In genomic region chr19:5636571-5637041, GRCm38 (mm10) we compare ENCODE assay signal across 7 mouse cellular contexts. TPM values are rescaled to one million over a fixed set of nuclear protein-coding genes. Genes with fewer than 3 reads are reported as not detected.
DNase-seq lines count a peak whose midpoint lies in the region; ATAC-seq and TF ChIP-seq lines count a peak whose summit lies in the region.

No protein-coding gene starts in this region.

- in situ Hi-C loops in ES-E14 (cut with MboI; ENCODE audit: low sequenced_read_pairs in 2 of 2, unreplicated experiment in 2 of 2) = no loop called here

- H3K4me1 ChIP-seq in ES-E14 (ENCODE audit: control insufficient read depth in 2 of 2, insufficient read depth in 2 of 2, low read length in 2 of 2, poor library complexity in 1 of 2) = peaks cover 0 to 10% of the 10 kb centered on the region in 2 experiments; a peak in 1 of 4 replicates
- peaks cover 12% of the 10 kb centered on the region for H3K4me1 ChIP-seq in kidney, embryonic 14.5 days (ENCODE audit: control insufficient read depth, insufficient read depth, low read length)

- H3K4me2 ChIP-seq in kidney, embryonic 14.5 days (replicated peaks; ENCODE audit: low read depth, low read length) = peak overlapping the region; percentile 87

- no peaks in the 10 kb centered on the region for H3K27me3 ChIP-seq in kidney, embryonic 14.5 days (ENCODE audit: control insufficient read depth, insufficient read depth, low read length)

- peaks cover 6% of the 10 kb centered on the region for H3K36me3 ChIP-seq in ES-E14 (ENCODE audit: control insufficient read depth, insufficient read depth, low read length, poor library complexity, severe bottlenecking)
- H3K36me3 ChIP-seq in kidney, embryonic 14.5 days (ENCODE audit: control insufficient read depth, insufficient read depth, low read length) = peaks cover 26% of the 10 kb centered on the region

- peak overlapping the region; percentile 48; the same call in 1 of the 2 replicates for H3K27ac ChIP-seq in ES-E14 (ENCODE audit: insufficient read depth, low read depth, low read length, poor library complexity, severe bottlenecking)
- H3K27ac ChIP-seq in kidney, embryonic 14.5 days (ENCODE audit: low read depth, low read length) = peak overlapping the region; percentile 86

- 38% methylated on average over 12 of the region's 12 CpGs for WGBS in kidney, embryonic 14.5 days

- H3K9me3 ChIP-seq in ES-E14 (ENCODE audit: control insufficient read depth, insufficient read depth, low read depth, low read length) = no peaks in the 10 kb centered on the region
- no peaks in the 10 kb centered on the region for H3K9me3 ChIP-seq in kidney, embryonic 14.5 days (ENCODE audit: control insufficient read depth, low read length)

- H3K9ac ChIP-seq in ES-E14 (ENCODE audit: insufficient read depth, low read depth, low read length, poor library complexity, severe bottlenecking) = peak overlapping the region; percentile 90
- H3K9ac ChIP-seq in kidney, embryonic 14.5 days (ENCODE audit: low read depth, low read length) = peak overlapping the region; percentile 76

- H3K4me3 ChIP-seq in ES-E14 (ENCODE audit: insufficient read depth in 1 of 2, low read depth in 1 of 2, low read length in 2 of 2, poor library complexity in 1 of 2, severe bottlenecking in 1 of 2) = peak overlapping the region; percentile 75 to 79
- peak overlapping the region; percentile 70 for H3K4me3 ChIP-seq in kidney, embryonic 14.5 days (ENCODE audit: low read length)

- peak; percentile 30 for ATAC-seq in CD4-positive, CD25-positive, alpha-beta regulatory T cell, adult 4 months
- peak; percentile 9; the same call in 1 of the 2 replicates for ATAC-seq in granulocyte monocyte progenitor cell, adult 5-6 weeks (replicated peaks; ENCODE audit: poor library complexity, severe bottlenecking)
- no peak for ATAC-seq in kidney, embryonic 14.5 days (ENCODE audit: low FRiP score, low TSS enrichment)

- no peak for DNase-seq in ES-E14 (ENCODE audit: low read depth, low spot score)
- peak; percentile 36 for DNase-seq in lung, postnatal 25 days (ENCODE audit: low spot score)
- peak; percentile 48 for DNase-seq in telencephalon, adult 2 months (ENCODE audit: low read depth, low spot score)
- DNase-seq in thymus, postnatal 25 days = no peak

TF ChIP-seq in ES-E14, 5 proteins besides CTCF, POLR2A, EP300 and RAD21:
- TF ChIP-seq ZC3H11A (IDR thresholded peaks at IDR 0.05; ENCODE audit: borderline replicate concordance, low read depth, low read length) (no peak), CHD2 (IDR thresholded peaks at IDR 0.05; ENCODE audit: low read depth, low read length) (no peak), MAFK (IDR thresholded peaks at IDR 0.05; ENCODE audit: insufficient read depth, low read depth, low read length) (no peak)

RNA-seq across cellular contexts. Expression of gene Rela, which starts 0.7 kb away (rescaled TPM):
- polyA plus RNA-seq in CD4-positive, CD25-positive, alpha-beta regulatory T cell, adult 4 months (2017; shearing (Covaris generic)) = 100 to 1,000 TPM; 111 to 174 TPM
- total RNA-seq in ES-E14 (2012; rRNA removed) = 9.7 and 12.1 TPM in 2 replicates
- 37.1 and 46.4 TPM in 2 replicates for total RNA-seq in granulocyte monocyte progenitor cell, adult 5-6 weeks (2014; fragmentation: Nextera tagmentation)
- 25.4 and 31.7 TPM in 2 replicates for total RNA-seq in granulocyte monocyte progenitor cell, adult 5-6 weeks (2017)
- polyA plus RNA-seq in kidney, embryonic 14.5 days (2014; fragmentation: Nextera tagmentation; extraction: Ambion mirVana) = 42.4 and 49.8 TPM in 2 replicates

RNA-seq across cellular contexts. Expression of gene Kat5, which starts 26.6 kb away (rescaled TPM):
- polyA plus RNA-seq in CD4-positive, CD25-positive, alpha-beta regulatory T cell, adult 4 months (2017; shearing (Covaris generic)) = 10 to 100 TPM; 38.8 to 84.9 TPM
- total RNA-seq in ES-E14 (2012; rRNA removed) = 52.2 and 75.6 TPM in 2 replicates
- 27.9 and 52.2 TPM in 2 replicates for total RNA-seq in granulocyte monocyte progenitor cell, adult 5-6 weeks (2014; fragmentation: Nextera tagmentation)
- total RNA-seq in granulocyte monocyte progenitor cell, adult 5-6 weeks (2017) = 60.2 and 82.3 TPM in 2 replicates
- 31.5 and 36.0 TPM in 2 replicates for polyA plus RNA-seq in kidney, embryonic 14.5 days (2014; fragmentation: Nextera tagmentation; extraction: Ambion mirVana)

RNA-seq across cellular contexts. Expression of gene Sipa1, which starts 26.9 kb away (rescaled TPM):
- 10 to 100 TPM; 19.0 to 25.6 TPM for polyA plus RNA-seq in CD4-positive, CD25-positive, alpha-beta regulatory T cell, adult 4 months (2017; shearing (Covaris generic))
- total RNA-seq in ES-E14 (2012; rRNA removed) = 10.5 and 14.5 TPM in 2 replicates
- 56.8 and 65.9 TPM in 2 replicates for total RNA-seq in granulocyte monocyte progenitor cell, adult 5-6 weeks (2014; fragmentation: Nextera tagmentation)
- 17.3 and 20.8 TPM in 2 replicates for total RNA-seq in granulocyte monocyte progenitor cell, adult 5-6 weeks (2017)
- polyA plus RNA-seq in kidney, embryonic 14.5 days (2014; fragmentation: Nextera tagmentation; extraction: Ambion mirVana) = 17.4 and 26.8 TPM in 2 replicates

RNA-seq across cellular contexts. Expression of gene Rnaseh2c, which starts 34.9 kb away (rescaled TPM):
- 100 to 1,000 TPM in 1 of 2 experiments, 10 to 100 TPM in 1; 55.0 to 102 TPM for polyA plus RNA-seq in CD4-positive, CD25-positive, alpha-beta regulatory T cell, adult 4 months (2017; shearing (Covaris generic))
- 87.9 and 99.5 TPM in 2 replicates for total RNA-seq in ES-E14 (2012; rRNA removed)
- 78.4 and 114 TPM in 2 replicates for total RNA-seq in granulocyte monocyte progenitor cell, adult 5-6 weeks (2014; fragmentation: Nextera tagmentation)
- 37.7 and 140 TPM in 2 replicates for total RNA-seq in granulocyte monocyte progenitor cell, adult 5-6 weeks (2017)
- polyA plus RNA-seq in kidney, embryonic 14.5 days (2014; fragmentation: Nextera tagmentation; extraction: Ambion mirVana) = 159 and 182 TPM in 2 replicates

RNA-seq across cellular contexts. Expression of gene Map3k11, which starts 51.9 kb away (rescaled TPM):
- polyA plus RNA-seq in CD4-positive, CD25-positive, alpha-beta regulatory T cell, adult 4 months (2017; shearing (Covaris generic)) = 1 to 10 TPM; 6.3 to 8.4 TPM
- total RNA-seq in ES-E14 (2012; rRNA removed) = 15.0 and 19.3 TPM in 2 replicates
- total RNA-seq in granulocyte monocyte progenitor cell, adult 5-6 weeks (2014; fragmentation: Nextera tagmentation) = 23.0 and 30.4 TPM in 2 replicates
- 21.9 and 22.2 TPM in 2 replicates for total RNA-seq in granulocyte monocyte progenitor cell, adult 5-6 weeks (2017)
- polyA plus RNA-seq in kidney, embryonic 14.5 days (2014; fragmentation: Nextera tagmentation; extraction: Ambion mirVana) = 26.8 and 33.6 TPM in 2 replicates

Comparison
In these comparisons a context has a peak if more than half of its experiments do, and no peak if none do; other contexts are left out.
1. DNase-seq: peak in lung, postnatal 25 days (single experiment) and telencephalon, adult 2 months (single experiment); none in ES-E14 (single experiment) and thymus, postnatal 25 days (single experiment).